Comparison of ENCODE assay signal across 8 mouse cellular contexts in the genomic region with DNA sequence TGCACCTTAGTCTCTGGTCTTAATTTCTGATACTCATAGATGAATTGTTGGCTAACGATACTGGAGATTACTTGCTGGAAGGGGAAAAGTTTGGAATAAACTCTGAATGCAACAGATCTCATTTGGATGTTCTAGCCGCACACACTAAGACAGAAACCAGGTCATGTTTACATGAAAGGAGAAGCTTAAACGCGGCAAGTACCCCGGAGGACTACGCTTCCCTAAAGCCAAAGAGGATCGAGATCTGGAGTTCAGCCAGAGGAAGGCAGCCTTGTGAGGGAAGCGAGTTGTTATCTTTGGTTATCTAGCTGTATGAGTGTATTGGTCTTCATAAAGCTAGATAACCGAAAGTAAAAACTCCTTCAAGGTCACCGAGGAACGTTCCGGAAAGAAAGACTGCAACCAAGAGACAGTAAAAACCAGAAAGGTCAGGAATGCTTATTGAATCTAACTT.
A peak's percentile ranks its signal among the peaks of the same experiment; 100 is the strongest.
DNase-seq lines count a peak whose midpoint lies in the region; ATAC-seq lines count a peak whose summit lies in the region.

No protein-coding gene starts in this region.

- peak overlapping the region; percentile 32 for H3K4me2 ChIP-seq in lung, embryonic 16.5 days (ENCODE audit: low read depth, low read length)
- H3K4me2 ChIP-seq in intestine, embryonic 15.5 days (replicated peaks): peak overlapping the region; percentile 48
- peak overlapping the region; percentile 47 for H3K4me2 ChIP-seq in neural tube, embryonic 11.5 days (ENCODE audit: low read depth)

- no peak overlapping the region for H3K27ac ChIP-seq in lung, embryonic 16.5 days (ENCODE audit: low read length)
- no peak overlapping the region for H3K27ac ChIP-seq in intestine, embryonic 15.5 days
- peak overlapping the region; percentile 80 for H3K27ac ChIP-seq in neural tube, embryonic 11.5 days (ENCODE audit: low read depth, low read length)

- H3K4me3 ChIP-seq in lung, embryonic 16.5 days (ENCODE audit: low read length): peak overlapping the region; percentile 32
- H3K4me3 ChIP-seq in intestine, embryonic 15.5 days (replicated peaks): peak overlapping the region; percentile 28
- peak overlapping the region; percentile 42 for H3K4me3 ChIP-seq in neural tube, embryonic 11.5 days (ENCODE audit: low read depth, low read length)

- H3K9ac ChIP-seq in lung, embryonic 16.5 days (ENCODE audit: low read length): no peak overlapping the region
- H3K9ac ChIP-seq in intestine, embryonic 15.5 days: no peak overlapping the region
- H3K9ac ChIP-seq in neural tube, embryonic 11.5 days (ENCODE audit: low read length): peak overlapping the region; percentile 60

- H3K9me3 ChIP-seq in lung, embryonic 16.5 days (ENCODE audit: control insufficient read depth, low read length): no peaks in the 10 kb centered on the region
- no peaks in the 10 kb centered on the region for H3K9me3 ChIP-seq in intestine, embryonic 15.5 days
- H3K9me3 ChIP-seq in neural tube, embryonic 11.5 days (ENCODE audit: control insufficient read depth, low read length): no peaks in the 10 kb centered on the region

- 3% methylated on average over 12 of the region's 12 CpGs for WGBS in lung, embryonic 16.5 days
- 3% methylated on average over 12 of the region's 12 CpGs for WGBS in intestine, embryonic 15.5 days
- 4% methylated on average over 12 of the region's 12 CpGs for WGBS in neural tube, embryonic 11.5 days

- no peak for ATAC-seq in lung, embryonic 16.5 days (ENCODE audit: low read depth)
- ATAC-seq in intestine, embryonic 15.5 days: no peak
- no peak for ATAC-seq in neural tube, embryonic 11.5 days (ENCODE audit: insufficient read depth, low FRiP score, low TSS enrichment)

- H3K36me3 ChIP-seq in lung, embryonic 16.5 days (ENCODE audit: control insufficient read depth, insufficient read depth, low read length): no peaks in the 10 kb centered on the region
- no peaks in the 10 kb centered on the region for H3K36me3 ChIP-seq in intestine, embryonic 15.5 days
- H3K36me3 ChIP-seq in neural tube, embryonic 11.5 days (ENCODE audit: control insufficient read depth, insufficient read depth, low read length): no peaks in the 10 kb centered on the region

- no peaks in the 10 kb centered on the region for H3K4me1 ChIP-seq in lung, embryonic 16.5 days (replicated peaks; ENCODE audit: control insufficient read depth, insufficient read depth, low read length)
- H3K4me1 ChIP-seq in intestine, embryonic 15.5 days (replicated peaks): no peaks in the 10 kb centered on the region
- no peaks in the 10 kb centered on the region for H3K4me1 ChIP-seq in neural tube, embryonic 11.5 days (ENCODE audit: control insufficient read depth, insufficient read depth, low read length)

- DNase-seq in lung, adult 18-20 months: no peak
- DNase-seq in embryo, embryonic 11 days: peak; percentile 46
- DNase-seq in neural tube, embryonic 11.5 days (ENCODE audit: low spot score): peak; percentile 48
- no peak for DNase-seq in thymus, postnatal 25 days
- no peak for DNase-seq in frontal cortex, postnatal 25 days (ENCODE audit: low spot score in 2 of 2)
- no peak for DNase-seq in thymus, postnatal 4 days

- H3K27me3 ChIP-seq in lung, embryonic 16.5 days (ENCODE audit: control insufficient read depth, insufficient read depth, low read depth, low read length): peaks cover 63% of the 10 kb centered on the region
- H3K27me3 ChIP-seq in intestine, embryonic 15.5 days (replicated peaks): peaks cover 43% of the 10 kb centered on the region
- H3K27me3 ChIP-seq in neural tube, embryonic 11.5 days (ENCODE audit: control insufficient read depth, insufficient read depth, low read length): no peaks in the 10 kb centered on the region

Comparison
In these comparisons a context has a peak if more than half of its experiments do, and no peak if none do; other contexts are left out.
1. DNase-seq: peak in embryo, embryonic 11 days (single experiment) and neural tube, embryonic 11.5 days (single experiment); none in lung, adult 18-20 months (0 of 2), thymus, postnatal 25 days (single experiment), frontal cortex, postnatal 25 days (0 of 2) and thymus, postnatal 4 days (single experiment).
2. Peak in every context shown above with its lines, with median percentiles within 50 percentile points of each other: H3K4me2 ChIP-seq and H3K4me3 ChIP-seq.